Mouse (Mus musculus) midbrain, embryonic 16.5 days (tissue): ENCODE measurements around the gene Adh7. TPM values are rescaled to one million over a fixed set of nuclear protein-coding genes. Genes with fewer than 3 reads are reported as not detected.

Experiments
- ATAC-seq: fragments of 200-750 bp; cut with Nextera tagmentation; 2 replicates; pipeline ENCODE4 v1.8.0; 2017; ENCODE audit warnings: moderate TSS enrichment
- H3K27ac ChIP-seq: fragments of 300-500 bp; sonication (generic); 2 replicates; pipeline ENCODE4 v1.5.1; 2014; ENCODE audit warnings: mild to moderate bottlenecking, low read length, mixed read lengths
- H3K27me3 ChIP-seq: fragments of 300-500 bp; sonication (generic); 2 replicates; pipeline ENCODE4 v1.6.1; 2014; ENCODE audit warnings: low read depth, low read length, mixed read lengths; ENCODE audit not compliant: control insufficient read depth, insufficient read depth
- H3K36me3 ChIP-seq: fragments of 300-500 bp; sonication (generic); 2 replicates; pipeline ENCODE4 v1.6.1; 2014; ENCODE audit warnings: mild to moderate bottlenecking, low read length, moderate library complexity, mixed read lengths; ENCODE audit not compliant: control insufficient read depth, insufficient read depth
- H3K4me1 ChIP-seq: fragments of 300-500 bp; sonication (generic); 2 replicates; pipeline ENCODE4 v1.6.1; 2014; ENCODE audit warnings: mild to moderate bottlenecking, low read length, mixed read lengths; ENCODE audit not compliant: control insufficient read depth, insufficient read depth
- H3K4me2 ChIP-seq: fragments of 300-500 bp; sonication (generic); 2 replicates; pipeline ENCODE4 v1.6.1; 2014; ENCODE audit warnings: mild to moderate bottlenecking, low read length, mixed read lengths
- H3K4me3 ChIP-seq: fragments of 300-500 bp; sonication (generic); 2 replicates; pipeline ENCODE4 v1.5.1; 2014; ENCODE audit warnings: low read depth, mild to moderate bottlenecking, low read length, moderate library complexity, mixed read lengths
- H3K9ac ChIP-seq: fragments of 300-500 bp; sonication (generic); 2 replicates; pipeline ENCODE4 v1.6.1; 2014; ENCODE audit warnings: low read depth, low read length, mixed read lengths
- H3K9me3 ChIP-seq: fragments of 300-500 bp; sonication (generic); replicated peaks from 2 replicates; pipeline ENCODE4 v1.6.1; 2014; ENCODE audit warnings: mild to moderate bottlenecking, low read length, mixed read lengths; ENCODE audit not compliant: control insufficient read depth, poor library complexity, severe bottlenecking
- WGBS: fragments of 180-500 bp; shearing (Covaris S2); extraction: QIAGEN DNeasy Blood & Tissue Kit; methylation state at CpG from one replicate; pipeline ENCODE4 v1.1.7; 2014; 5-methylcytosine and 5-hydroxymethylcytosine counted together
- polyA plus RNA-seq: library from polyadenylated mRNA; unstranded; fragments of >200 nt; fragmentation: Nextera tagmentation; extraction: Ambion mirVana; gene quantifications from 2 replicates; pipeline ENCODE4 v1.2.1, GENCODE M21; 2015

The Adh7 gene
- polyA plus RNA-seq = 1.3 and 1.6 TPM in 2 replicates

DNA sequence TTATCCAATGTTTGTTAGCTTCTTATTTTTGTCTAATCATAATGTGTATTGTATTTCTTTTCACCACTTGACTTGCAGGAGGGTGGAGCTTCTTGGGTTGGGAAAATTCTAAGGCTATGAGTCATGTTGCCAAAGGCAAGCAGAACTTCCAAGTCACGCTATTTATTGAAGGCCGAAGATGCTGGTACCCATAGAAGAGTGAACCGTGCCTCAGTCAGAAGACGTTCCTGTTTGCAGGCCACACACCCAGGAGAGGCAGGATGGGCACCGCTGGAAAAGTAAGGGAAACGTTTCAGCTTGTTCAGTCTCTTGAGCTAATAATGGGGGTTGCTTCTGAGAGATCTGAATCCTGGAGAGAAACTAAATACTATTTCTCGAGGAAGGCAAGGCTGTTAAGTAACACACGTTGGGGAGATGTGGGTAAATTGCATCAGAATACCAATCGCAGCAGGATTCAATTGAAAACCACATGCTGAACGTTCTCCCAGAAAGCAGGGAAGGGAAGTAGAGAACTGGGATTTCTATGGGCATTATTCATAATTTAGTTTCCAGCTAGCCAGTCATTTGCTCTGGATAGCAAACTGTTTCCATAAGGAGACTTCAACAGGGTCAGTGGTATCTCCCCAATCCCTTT lies at the start of gene Adh7:
Gene Adh7 (plus strand): TSS at position 130 of the 634 bp plus-strand sequence.
- Histone ChIP-seq H3K4me3 (no peak within 1 kb of the TSS), H3K4me1 (no peaks in the 10 kb centered on the region; the same call in 1 of the 2 replicates), H3K27ac (no peak within 1 kb of the TSS), H3K4me2 (no peak within 1 kb of the TSS), H3K9me3 (no peaks in the 10 kb centered on the region), H3K36me3 (no peaks in the 10 kb centered on the region), H3K9ac (no peak within 1 kb of the TSS), H3K27me3 (no peaks in the 10 kb centered on the region)
- ATAC-seq = no peak
- 80% methylated on average over 10 of the region's 10 CpGs for WGBS

DNA sequence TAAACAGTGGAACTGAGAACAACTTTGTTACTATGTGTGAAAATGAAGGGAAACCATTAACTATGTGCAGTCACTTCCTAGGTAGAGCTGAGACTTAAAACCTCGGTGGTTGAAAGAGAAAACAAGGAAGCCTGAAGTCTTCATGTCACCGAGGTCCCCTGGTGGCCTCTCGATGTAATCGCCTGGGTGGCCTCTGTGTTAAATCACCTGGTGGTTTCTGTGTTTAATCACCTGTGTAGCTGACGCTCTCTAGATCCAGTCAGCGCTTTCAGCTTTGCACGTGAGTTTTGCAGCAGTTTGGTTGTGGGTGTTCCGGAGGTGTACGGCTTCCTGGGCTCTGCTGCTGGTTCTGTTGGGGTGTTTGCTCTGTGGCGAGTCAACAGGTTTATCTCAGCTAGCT lies 44.3 kb upstream of the Adh7 start:
- H3K27me3 ChIP-seq = no peaks in the 10 kb centered on the region
- 78% methylated on average over 10 of the region's 10 CpGs for WGBS
- no peak for ATAC-seq

DNA sequence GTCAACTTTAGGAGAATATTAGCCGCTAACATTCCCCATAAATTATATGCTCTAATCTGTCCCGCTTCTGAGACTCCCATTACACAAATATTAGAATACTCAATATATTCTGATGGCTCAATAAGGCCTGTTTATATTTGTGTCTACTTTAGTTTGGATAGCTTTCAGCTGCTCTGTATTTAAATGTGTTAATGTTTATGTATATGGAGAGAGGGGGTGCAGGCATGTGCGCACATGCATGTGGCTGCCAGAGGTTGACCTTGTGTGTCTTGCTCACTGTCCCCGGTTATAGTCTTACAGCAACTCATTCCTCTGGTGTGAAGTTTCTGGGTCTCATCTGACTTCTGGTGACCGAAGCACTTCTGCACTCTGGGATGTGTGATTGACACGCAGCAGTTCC lies 42.0 kb upstream of the Adh7 start:
- no peak overlapping the region for H3K4me2 ChIP-seq
- no peak overlapping the region for H3K4me3 ChIP-seq
- no peaks in the 10 kb centered on the region for H3K36me3 ChIP-seq
- ATAC-seq = no peak
- H3K27me3 ChIP-seq = no peaks in the 10 kb centered on the region
- H3K27ac ChIP-seq = no peak overlapping the region
- no peaks in the 10 kb centered on the region; the same call in 1 of the 2 replicates for H3K9me3 ChIP-seq
- 92% methylated on average over 6 of the region's 6 CpGs for WGBS
- no peaks in the 10 kb centered on the region for H3K4me1 ChIP-seq
- H3K9ac ChIP-seq = no peak overlapping the region

More for the DNA sequence above, 44.3 kb upstream of the Adh7 start:
- no peaks in the 10 kb centered on the region for H3K36me3 ChIP-seq
- no peak overlapping the region for H3K4me2 ChIP-seq
- H3K9me3 ChIP-seq = no peaks in the 10 kb centered on the region; the same call in 1 of the 2 replicates
- H3K4me1 ChIP-seq = no peaks in the 10 kb centered on the region
- no peak overlapping the region for H3K4me3 ChIP-seq
- no peak overlapping the region for H3K9ac ChIP-seq
- H3K27ac ChIP-seq = no peak overlapping the region

DNA sequence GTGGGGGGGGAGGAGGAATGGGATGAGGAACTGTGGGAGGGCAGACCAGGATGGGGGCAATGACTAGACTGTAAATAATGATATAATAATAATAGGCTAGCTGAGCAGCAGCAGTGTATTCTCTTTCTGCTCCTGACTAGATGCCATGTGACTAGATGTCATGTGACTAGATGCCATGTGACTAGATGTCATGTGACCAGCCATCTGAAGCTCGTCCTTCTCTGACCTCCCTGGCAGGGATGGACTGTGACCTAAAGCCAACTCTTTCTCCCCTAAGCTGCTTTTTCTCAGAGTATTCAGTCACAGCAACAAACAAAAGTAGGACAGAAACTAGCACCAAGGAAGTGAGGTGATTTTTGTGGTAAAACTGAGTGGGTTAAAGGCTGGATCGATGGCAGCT lies 35.5 kb upstream of the Adh7 start:
- no peaks in the 10 kb centered on the region for H3K36me3 ChIP-seq
- no peak overlapping the region for H3K9ac ChIP-seq
- no peak overlapping the region for H3K27ac ChIP-seq
- WGBS = 81% methylated on average over 2 of the region's 2 CpGs
- ATAC-seq = no peak
- H3K4me3 ChIP-seq = no peak overlapping the region
- H3K4me1 ChIP-seq = no peaks in the 10 kb centered on the region
- H3K27me3 ChIP-seq = no peaks in the 10 kb centered on the region
- no peaks in the 10 kb centered on the region for H3K9me3 ChIP-seq
- no peak overlapping the region for H3K4me2 ChIP-seq

DNA sequence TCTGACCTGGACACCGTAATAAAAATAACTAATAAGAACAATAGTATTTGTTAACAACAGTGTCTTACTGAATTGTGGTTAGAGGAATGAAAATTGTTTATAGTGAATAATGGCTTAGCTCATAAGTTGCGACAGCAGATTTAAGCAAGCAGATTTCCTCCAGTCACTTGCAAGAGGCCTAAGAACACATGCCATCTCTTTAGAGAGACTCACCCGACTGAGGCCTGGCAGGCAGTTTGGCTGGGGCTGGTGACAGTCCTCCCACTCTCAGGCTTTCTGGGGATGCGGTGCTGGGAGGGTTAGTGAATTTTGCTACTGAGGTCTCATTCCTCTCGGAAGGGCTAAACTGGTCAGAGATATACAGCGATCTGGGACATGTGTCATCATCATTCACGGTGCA lies 34.2 kb upstream of the Adh7 start:
- H3K4me1 ChIP-seq = no peaks in the 10 kb centered on the region
- no peak overlapping the region for H3K4me3 ChIP-seq
- no peaks in the 10 kb centered on the region for H3K36me3 ChIP-seq
- 95% methylated on average over 7 of the region's 7 CpGs for WGBS
- no peaks in the 10 kb centered on the region for H3K9me3 ChIP-seq
- no peak overlapping the region for H3K9ac ChIP-seq
- no peak overlapping the region for H3K27ac ChIP-seq
- ATAC-seq = no peak
- no peak overlapping the region for H3K4me2 ChIP-seq
- no peaks in the 10 kb centered on the region for H3K27me3 ChIP-seq

DNA sequence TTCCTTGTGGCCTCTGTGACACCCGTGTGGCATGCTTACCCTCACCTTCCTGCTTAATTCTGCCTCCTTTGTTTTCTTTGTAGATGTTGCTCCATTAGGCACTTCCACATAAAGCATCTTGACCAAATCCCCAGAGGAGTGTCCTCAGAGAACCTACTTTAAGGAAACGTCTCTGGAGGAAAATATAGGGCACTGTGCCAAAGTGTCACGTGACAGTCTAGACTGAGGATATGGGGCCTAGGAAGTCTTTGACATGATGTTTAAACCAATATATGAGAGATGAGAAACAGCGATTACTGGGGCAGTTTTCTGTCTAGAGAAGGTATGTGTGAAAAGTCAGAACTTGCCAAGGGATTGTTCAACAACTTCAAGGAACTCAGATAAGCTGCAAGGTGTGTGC lies 32.3 kb upstream of the Adh7 start:
- no peak for ATAC-seq
- WGBS = 73% methylated on average over 4 of the region's 4 CpGs

DNA sequence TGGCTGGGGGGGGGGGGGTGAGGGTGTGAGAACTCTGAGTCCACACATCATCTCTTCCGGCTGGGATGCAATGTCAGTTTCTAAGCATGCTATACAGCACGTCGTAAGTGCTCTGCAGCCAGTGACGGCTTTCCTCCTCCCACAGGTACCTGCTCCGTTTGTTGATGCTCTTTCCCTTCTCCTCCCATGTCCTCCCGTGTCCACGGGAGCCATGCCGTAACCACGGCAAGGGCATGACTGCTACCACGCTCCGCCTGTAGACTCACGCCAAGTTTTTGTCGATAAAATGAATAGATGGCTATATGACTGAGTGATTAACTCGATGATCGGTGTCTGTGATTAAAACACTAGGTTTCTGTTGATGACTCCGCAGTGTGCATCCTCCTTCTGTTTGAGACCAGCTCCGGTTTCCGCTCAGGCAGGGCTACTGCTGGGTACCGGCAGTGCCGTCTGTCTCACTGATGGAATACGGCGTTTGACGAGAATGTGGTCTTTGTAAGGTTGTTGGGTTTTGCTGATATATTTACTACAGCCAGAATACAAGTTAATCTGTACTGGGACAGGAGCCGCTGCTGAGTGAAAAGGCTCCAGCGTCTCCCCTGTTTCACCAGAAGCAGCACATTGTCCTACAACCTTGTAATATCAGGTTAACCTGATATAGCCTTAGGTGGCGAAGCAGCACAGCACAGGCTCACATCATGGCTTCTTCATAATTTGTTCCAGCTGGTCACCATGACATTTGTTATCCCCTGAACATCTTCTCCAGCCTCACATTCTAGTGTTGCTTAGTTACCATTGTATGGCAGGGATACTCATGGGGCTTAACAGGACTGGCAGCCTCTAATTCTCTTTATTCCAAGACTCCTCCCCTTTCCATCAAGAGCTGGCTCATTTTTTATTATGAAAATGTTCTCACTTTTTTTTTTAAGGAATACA lies 31.3 kb upstream of the Adh7 start:
- ATAC-seq = peak; percentile 71; the same call in 1 of the 2 replicates

More for the DNA sequence above, 32.3 kb upstream of the Adh7 start:
- Histone ChIP-seq H3K4me1 (no peaks in the 10 kb centered on the region), H3K9ac (no peak overlapping the region), H3K9me3 (no peaks in the 10 kb centered on the region), H3K36me3 (no peaks in the 10 kb centered on the region), H3K4me2 (no peak overlapping the region), H3K27ac (no peak overlapping the region), H3K4me3 (no peak overlapping the region), H3K27me3 (no peaks in the 10 kb centered on the region)

DNA sequence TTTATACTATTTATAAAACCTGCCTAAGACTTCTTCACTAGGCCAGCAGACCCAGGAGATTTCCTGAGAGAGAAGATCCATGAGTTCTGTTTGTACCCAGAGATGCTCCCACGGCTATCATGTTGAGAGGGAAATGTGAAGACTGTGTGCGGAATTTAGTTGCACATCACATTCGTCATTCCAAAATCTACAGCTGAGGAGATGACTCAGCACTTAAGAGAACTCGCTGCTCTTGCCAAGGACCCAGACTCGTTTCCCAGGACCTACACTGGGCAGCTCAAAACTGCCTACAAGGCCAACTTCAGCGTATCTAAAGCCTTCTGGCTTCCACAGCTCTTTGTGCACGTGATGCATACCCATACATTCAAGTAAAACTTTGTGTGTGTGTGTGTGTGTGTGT lies 25.3 kb upstream of the Adh7 start:
- no peak overlapping the region for H3K4me3 ChIP-seq
- H3K36me3 ChIP-seq = no peaks in the 10 kb centered on the region
- ATAC-seq = no peak
- no peaks in the 10 kb centered on the region for H3K9me3 ChIP-seq
- H3K27me3 ChIP-seq = no peaks in the 10 kb centered on the region
- WGBS = 87% methylated on average over 7 of the region's 7 CpGs
- no peak overlapping the region for H3K9ac ChIP-seq
- no peak overlapping the region for H3K4me2 ChIP-seq
- H3K27ac ChIP-seq = no peak overlapping the region
- no peaks in the 10 kb centered on the region for H3K4me1 ChIP-seq

More for the DNA sequence above, 31.3 kb upstream of the Adh7 start:
- Histone ChIP-seq H3K9ac (no peak overlapping the region), H3K36me3 (no peaks in the 10 kb centered on the region), H3K27me3 (no peaks in the 10 kb centered on the region), H3K4me2 (no peak overlapping the region), H3K27ac (no peak overlapping the region), H3K9me3 (no peaks in the 10 kb centered on the region), H3K4me3 (no peak overlapping the region), H3K4me1 (no peaks in the 10 kb centered on the region)
- WGBS = 79% methylated on average over 26 of the region's 26 CpGs
